Mouse (Mus musculus) right cerebral cortex, postnatal 25 days (tissue): ENCODE measurements around the gene Cmtm8.
A peak's percentile ranks its signal among the peaks of the same experiment; 100 is the strongest.

Source experiments
- DNase-seq: peaks from one replicate; pipeline ENCODE4 v3.0.0; 2022

Cmtm8 gene

DNA sequence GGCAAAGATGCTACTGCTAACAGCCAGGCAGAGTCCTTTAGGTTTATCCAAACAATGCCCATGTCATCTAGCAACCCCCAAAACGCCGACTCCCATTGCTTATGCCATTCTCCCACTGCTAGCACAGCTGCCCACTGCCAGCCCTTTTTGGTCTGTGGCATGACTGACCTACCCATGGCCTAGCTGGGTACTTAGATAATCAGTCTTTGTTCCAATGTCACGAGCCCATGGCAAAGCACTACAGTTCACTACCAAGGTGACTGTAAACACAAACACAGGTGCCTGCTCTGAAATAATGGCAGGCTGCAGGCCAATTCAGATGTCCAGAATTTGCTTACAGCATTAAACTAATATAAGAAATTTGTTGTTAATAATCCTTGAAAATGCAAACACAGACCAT, 25.0 kb downstream of the Cmtm8 start:
- DNase-seq: no peak

DNA sequence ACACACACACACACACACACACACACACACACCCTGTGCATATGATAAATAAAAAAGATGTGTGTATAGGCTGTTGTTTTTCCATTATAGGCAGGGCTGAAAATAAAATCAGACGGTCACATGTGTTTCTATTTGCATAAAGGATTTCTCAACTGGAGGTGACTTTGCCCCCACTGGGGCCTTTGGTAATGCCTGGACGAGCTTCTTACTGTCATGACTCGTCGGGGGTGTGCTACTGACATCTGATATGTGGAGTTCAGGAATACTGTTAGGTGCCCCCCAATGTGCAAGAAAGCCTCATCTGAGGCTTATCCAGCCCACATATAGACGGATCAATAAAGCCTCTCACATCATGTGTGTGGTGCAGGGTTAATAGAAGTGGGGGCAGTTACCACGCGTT, 26.9 kb downstream of the Cmtm8 start:
- DNase-seq: no peak

DNA sequence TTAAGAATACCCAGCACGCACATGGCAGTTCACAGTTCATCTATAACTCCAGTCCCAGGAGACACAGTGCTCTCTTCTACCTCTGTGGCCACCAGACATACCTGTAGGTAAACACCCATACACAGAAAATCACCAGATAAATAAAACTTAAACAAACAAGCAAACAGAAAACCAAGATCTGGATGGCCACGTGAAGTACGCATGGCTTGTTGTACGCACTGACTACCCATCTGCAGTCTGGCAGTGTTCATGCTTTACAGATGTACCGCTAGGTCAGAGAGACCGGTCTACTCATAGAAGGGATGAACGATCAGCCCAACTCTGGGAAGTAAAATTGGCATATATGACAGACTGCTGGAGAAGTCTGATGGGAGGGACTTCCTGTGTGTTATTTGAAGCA, 27.8 kb downstream of the Cmtm8 start:
- DNase-seq: no peak

DNA sequence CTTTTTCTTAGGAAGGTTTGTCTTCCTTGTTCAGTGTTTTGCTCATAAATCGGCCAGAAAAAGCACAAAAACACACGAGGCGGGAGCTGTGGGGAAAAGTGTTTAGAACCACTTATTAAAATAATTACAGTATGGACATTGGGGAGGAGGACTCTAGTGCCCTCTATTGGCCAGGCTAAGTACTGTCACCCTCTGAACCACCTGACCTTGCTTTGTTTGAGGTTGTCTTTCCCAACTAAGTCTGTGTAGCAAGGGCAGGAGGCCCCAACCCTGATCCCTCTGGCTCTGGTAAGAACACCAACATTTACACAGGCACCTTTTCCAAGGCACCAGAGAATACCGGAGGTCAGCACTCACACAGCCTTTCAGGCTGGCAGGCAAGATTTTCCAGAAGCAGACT, 28.6 kb downstream of the Cmtm8 start:
- DNase-seq: no peak

DNA sequence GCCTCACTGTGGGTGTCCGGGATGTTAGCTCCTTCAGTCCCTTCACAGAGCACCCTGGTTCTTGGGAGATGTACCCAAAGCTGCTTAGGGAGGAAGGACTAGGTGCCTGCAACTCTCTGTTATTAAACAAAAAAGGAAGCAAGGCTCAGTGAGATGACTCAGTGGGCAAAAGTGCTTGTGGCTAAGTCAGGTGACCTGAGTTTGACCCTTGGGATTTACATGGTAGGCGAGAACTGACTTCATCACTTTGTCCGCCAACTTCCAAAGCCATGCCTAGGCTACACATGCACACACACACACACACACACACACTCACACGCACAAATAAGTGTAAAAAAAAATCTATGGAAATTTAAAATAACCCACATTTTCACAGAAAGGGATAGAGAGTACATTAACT, 32.0 kb downstream of the Cmtm8 start:
- DNase-seq: no peak

DNA sequence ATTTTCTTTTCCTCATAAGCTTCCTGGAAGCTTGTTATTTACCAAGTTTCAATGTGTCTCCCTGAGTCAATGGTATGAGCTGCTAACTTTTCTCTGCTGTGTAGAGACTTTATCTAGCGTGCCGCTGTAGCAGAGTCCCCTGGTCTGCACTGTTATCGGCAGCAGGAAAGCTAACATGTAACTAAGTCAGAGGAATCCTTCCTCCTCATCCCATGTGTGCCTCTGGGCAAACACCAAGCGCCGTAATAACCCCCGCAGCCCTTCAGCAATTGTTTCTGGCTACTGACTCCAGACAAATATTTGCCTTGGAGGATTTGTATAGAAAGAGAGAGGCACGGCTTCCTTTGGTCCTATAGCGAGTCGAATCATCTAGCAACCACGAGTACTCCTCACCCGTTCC, 33.1 kb downstream of the Cmtm8 start:
- DNase-seq: no peak

DNA sequence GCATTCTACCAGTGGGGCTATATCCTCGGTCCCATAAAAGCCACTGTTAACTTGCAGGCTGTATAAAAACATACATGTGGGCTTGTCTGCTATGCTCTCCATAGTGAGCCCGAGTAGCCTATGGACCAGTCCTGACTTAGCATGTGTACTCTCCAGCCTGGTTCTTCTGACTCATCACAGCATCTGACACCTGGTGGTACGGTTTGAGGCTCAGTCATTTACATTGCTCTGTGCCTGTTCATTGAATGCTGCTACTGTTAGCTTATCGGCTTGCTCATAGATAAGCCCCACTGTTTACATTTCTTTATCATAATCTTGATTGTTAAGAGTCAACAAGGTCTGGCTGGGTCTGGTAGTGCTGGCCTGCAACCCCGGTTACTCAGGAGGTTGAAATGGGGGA, 35.3 kb downstream of the Cmtm8 start:
- DNase-seq: no peak

DNA sequence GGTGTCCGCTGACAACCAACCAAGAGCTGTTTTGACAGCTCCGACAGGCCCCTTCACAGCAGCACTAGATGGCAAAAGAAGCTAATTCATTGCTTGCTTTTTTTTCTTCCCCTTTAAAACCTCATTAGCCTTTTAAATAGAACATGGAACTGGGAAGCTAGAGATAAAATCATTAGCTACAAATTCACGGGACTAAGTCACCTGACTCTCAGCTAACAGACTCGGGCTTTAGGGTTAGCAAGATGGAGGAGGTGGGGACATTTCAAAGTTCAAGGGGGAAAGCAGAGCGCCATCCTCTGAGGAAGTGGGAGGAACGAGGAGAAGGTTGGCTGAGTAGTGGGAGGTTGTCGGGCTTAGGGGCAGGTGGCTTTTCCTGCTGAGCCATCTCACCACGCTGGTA, 36.7 kb downstream of the Cmtm8 start:
- no peak for DNase-seq

DNA sequence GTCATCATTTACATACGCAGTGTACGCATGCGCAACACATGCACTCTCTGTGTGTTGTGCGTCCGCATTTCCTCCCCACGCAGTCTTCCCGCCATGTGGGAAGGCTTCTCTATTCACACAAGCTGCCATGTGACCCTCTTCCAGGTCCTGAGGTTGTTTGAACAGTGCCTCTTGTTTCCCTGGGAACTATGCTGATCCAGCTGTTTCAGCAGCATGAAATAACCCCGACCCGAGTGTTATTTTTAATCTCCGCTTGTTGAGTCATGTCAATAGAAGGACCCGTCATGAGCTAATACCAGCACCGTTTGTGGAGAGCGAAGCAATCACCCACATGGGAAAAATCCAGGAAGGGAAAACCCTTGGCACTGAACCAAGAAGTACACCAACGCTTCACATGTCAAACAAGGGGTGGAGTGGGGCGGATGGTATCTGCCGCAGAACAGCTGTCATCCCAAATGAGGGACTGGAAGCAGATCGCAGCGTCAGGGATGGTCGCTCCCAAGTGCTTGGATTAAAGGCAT, 38.7 kb downstream of the Cmtm8 start:
- peak; percentile 17 for DNase-seq

DNA sequence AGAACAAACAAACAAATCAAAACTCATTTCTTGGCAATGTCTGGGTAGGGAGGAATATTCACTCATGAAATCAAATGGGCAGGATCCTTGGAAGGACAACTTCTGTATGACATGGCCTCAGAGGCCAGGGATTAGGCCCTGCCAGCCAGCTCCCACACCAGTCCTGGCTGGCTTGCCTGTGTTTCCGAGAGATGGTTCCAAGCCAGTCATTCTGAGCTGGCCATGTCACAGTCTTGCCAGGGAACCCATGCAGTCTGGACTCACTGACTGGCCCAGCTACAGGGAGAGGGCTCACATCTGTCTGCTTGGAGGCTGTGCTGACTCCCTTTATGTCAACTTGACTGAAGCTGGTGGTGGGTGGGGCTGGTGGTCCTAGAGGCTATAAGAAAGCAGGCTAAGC, 41.8 kb downstream of the Cmtm8 start:
- DNase-seq: no peak

DNA sequence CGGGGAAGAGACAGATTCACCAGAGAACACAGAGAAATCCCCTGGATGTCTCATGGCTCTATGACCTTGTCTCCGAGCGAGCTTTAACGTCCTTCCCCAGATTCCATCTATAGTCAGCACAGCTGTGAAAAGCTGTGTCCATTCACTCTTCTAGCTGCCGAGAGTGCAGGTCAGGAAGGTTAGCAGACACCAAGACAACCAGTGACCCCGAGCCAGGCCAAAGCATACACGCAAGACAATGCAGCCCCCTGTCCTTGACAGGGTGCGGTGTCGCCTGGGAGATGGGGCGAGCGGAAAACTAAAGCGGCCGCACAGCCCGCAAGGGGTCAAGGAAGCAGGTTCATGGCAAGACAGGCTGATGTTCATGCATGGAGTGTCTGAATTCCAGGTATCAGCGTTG, 42.7 kb downstream of the Cmtm8 start:
- no peak for DNase-seq

DNA sequence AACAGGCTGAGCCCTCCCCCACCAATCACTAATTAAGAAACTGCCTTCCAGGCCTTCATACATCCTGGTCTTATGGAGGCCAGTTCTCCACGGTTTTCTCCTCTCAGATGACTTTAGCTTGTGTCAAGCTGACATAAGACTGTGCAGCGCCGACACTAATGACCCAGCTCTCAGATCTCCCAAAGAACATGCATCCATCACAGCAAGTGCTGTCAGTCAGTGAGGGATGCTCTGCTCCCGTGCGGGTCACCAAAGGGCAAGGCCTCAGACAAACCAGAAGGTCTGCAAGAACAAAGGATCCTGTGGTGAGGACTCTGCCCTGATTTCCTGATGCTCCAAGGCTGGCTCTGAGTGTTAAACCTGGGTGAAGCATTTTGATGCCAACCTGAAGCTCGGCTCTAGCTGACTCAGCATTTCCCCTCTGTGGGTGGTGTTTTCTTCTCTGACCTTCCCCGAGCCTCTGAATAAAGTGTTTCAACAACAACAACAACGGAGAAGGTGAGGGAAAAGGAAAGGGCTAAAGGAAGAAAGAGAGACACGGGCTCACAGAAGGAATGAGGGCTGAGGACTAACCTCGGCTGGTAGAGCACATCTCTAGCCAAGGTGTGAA, 44.4 kb downstream of the Cmtm8 start:
- no peak for DNase-seq

DNA sequence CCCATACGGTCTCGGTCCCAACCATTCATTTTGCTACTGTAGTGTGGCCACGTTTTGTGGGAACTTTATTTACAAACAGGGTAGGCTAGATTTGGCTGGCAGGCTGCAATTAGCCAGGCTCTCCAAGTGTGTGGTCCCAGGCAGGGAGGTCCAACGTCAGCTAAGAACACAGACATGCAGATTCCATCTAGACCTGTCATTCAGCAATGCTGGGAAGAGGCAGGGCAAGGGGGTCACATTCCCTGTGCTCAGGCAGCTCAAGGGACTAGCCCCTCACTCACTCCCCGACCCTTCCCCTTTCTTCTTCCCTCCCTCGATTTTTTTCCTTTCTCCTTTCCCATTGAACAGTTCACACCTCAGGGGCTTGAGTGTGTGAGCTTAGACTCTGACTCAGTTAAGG, 45.1 kb downstream of the Cmtm8 start:
- DNase-seq: no peak

DNA sequence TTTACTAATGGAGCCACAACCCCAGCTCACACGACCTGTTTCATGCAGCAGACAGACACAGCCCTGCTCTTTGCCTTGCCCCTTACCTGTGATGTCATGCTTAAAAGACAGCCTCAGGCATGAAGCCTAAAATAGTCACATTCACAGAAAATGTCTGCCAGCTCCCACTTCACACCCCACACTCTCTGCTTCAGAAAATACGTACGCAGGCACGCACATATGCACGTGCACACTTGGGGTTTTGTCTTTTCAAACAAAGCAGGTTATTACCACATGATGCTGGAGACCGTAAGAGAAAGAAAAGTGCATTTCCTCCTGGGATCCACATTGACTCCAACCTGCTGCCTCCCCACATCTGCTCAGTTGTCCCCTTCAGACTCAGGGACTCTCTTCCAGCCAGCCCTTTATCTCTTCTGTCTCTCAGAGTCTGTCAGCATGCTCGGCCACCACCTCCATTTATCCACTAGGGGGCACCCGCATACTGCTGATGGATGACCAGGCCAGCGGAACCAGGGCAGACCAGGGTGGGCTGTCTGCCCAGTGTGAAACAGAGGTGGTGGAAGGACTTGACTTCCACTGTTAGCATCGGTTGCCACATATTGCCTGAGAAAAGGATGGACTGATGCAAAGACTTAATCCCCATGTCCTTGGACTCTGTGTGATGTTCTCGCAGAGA, 46.5 kb downstream of the Cmtm8 start:
- DNase-seq: peak; percentile 84

DNA sequence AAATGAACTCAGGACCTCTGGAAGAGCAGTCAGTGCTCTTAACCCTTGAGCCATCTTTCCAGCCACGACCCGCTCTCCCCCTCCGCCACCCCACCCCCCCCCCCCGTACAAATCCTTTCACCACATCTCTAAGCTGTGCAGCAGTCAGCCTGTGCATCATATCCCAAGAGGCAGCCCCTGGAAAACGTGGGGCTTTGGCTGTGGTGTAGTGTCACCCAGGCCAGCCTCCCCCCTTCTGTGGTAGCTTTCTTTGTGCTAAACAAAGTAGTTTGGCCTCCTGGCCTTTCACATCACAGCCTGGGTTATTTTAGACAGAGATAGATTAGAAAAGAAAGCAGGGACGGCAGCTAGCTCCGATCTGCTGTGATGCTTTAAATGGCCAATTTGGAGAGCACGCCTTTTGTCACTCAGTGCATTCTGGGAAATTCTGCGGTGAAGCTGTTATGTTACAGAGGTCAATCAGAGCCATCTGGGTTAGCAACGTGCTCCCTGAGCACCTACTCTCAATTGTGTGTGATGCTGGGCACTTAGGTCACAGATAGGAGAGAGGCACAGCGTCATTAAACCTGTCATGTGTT, 47.4 kb downstream of the Cmtm8 start:
- DNase-seq: no peak

DNA sequence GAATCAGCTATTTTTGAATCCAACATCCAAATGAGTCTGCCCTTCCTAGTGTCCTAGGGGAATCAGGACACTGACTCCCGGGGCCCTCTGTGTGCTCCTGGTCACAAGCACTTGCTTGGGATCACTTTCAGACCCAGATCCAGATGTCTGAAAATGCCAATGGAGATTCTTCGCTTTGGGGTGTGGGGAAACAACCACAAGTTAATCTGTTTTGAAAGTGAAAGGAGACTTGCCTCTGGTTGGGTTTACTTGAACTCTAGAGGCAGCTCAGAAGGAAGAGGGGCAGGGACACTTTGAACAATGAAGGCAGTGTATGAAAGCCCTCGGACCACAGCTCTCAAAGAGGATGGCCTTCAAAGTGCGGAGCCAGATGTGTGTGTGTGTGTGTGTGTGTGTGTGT, 49.5 kb downstream of the Cmtm8 start:
- DNase-seq: no peak

DNA sequence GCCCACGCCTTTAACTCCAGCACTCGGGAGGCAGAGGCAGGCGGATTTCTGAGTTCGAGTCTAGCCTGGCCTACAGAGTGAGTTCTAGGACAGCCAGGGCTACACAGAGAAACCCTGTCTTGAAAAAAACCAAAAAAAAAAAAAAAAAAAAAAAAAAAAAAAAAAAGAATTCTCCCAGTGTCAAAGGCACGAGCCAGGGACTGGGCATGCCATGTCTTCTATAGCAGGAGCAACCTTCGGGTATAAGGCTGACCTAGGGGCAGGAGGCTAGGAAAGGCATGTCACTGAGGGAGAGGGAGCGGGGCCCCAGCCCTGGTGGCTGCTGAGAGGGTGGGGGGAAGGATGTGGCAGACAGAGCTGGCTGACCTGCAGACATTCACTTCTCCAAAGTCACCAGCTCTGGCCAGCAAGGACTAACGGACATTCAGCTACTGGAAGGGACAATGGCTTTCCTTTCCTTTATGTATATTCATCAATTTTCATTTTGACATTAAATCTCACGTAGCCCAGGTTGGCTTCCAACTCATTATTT, 50.1 kb downstream of the Cmtm8 start:
- DNase-seq: no peak

DNA sequence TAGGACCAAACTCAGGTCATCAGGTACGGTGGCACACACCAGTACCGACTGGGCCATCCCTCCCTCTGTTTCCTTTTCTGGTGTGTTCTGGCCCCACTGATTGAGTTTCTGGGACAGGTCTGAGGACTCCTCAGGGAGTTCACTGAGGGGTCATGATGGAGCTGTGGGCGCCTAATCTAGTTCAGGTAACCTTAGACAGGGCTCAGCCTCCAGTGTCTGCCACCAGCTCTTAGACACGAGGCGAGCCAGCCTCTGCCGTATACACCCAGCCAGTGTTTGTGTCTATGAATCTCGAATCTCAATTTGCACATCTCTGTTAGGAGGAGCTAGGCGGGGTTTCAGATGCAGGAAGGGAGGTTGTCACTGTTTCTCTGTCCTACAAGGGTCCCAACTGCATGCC, 54.0 kb downstream of the Cmtm8 start:
- no peak for DNase-seq

DNA sequence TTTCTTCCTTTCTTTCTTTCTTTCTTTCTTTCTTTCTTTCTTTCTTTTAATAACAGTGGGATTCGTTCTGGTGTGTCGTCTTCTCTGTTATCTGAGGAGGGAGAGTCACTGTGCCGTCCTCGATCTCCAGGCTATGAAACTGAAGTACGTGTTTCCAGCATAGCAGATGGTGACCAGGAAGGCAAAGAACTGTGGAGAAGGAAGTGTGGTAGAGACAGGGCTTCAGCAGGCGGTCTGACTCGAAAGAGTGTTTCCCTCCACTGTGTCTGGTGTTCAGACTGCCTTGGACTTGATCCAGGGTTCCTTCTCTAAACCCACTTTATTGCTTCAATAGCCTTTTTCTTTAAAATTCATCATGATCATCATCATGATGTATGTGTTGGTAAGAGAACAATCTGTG, 54.4 kb downstream of the Cmtm8 start:
- no peak for DNase-seq

DNA sequence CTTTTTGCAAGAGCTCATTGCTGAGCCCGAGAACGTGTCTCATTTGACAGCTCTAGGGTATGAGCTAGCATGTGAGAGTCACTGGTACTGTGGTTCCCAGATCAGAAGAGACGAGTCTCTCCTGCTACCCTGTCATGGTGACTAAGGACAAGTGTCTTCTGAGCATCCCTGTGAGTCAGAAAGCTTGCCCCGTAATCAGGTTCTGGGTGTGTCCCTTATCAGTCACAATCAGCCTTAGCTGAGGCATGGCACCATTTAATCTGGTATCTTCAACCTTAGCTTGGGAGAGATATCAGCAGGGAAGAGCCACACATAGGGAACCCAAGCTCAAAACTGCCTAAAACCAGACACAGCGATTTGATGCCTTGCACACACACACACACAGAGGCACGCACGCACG, 55.3 kb downstream of the Cmtm8 start:
- no peak for DNase-seq

DNA sequence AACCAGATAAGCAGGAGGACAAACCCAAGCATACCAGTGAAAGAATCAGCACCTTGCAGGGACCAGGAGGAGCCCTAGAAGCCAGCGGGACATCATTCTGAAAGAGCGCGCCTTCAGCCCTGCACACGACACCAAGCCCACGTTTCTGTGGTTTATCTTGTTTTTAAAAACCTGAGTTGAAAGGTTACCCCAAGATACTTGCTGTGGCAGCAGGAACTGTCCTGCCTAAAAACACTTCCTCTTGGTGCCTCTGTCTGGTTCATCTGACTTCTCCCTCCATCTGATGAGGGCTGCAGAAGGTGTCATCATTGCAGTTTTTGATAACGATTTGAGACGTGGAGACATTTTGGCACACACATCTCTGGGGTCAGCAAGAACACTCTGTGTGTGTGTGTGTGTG, 56.2 kb downstream of the Cmtm8 start:
- DNase-seq: no peak

DNA sequence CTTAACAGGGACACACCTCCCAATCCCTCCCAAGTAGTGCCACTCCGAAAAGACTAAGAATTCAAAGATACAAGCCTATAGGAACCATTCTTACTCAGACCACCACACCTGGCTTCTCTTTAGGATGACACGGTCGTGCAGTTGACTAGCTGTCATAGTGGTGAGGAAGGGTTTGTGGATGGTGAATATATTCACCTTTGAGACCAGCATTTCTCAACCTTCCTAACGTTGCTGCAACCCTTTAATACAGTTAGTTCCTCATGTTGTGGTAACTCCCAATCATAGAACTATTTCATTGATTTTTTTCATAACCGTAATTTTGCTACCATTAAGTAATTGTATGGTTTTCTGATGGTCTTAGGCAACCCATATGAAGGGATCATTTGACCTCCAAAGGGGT, 56.8 kb downstream of the Cmtm8 start:
- DNase-seq: no peak

DNA sequence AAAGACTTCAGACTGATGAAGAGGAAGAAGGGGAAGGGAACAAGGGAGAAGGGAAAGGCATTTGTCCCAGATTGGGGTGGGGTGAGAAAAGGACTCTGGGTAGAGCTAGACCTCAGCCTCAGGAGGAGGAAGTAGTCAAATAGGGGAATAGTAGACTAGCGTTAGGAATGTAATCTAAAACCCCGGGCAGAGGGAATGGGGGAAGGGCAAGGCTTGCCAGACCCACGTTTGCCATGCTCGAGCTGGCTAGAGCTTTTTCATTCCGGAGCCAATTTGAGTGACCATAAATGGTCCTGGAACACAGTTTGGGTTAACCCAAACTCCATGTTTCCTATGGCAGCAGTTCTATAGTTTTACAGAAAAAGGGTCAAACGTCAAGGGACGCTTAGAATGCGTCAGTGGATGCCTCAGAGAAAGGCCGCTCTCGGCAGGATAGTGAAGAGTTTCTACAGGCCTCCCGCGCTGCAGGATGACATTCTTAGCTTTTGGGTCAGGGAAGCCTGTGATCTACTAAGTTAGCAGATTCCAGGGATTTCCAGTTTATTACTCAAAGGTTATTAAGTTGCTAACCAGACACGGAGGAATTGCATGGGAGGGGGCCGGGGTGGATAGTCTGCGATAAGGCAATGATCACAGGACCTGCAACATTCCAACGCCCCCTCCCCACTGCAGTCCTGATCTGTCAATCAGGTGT, 58.4 kb downstream of the Cmtm8 start:
- no peak for DNase-seq
